Mouse (Mus musculus) brain, embryonic 14.5 days (tissue): ENCODE measurements around the gene Sox5.

Experiments used
- CTCF ChIP-seq: fragments of 200-500 bp; IDR thresholded peaks from 2 replicates; pipeline ENCODE4 v1.5.1; 2012; ENCODE audit warnings: inconsistent platforms, mild to moderate bottlenecking, moderate library complexity, borderline replicate concordance; ENCODE audit not compliant: insufficient read depth, insufficient read length; ENCODE audit errors: extremely low read depth
- POLR2A ChIP-seq: fragments of 200-500 bp; IDR thresholded peaks from 2 replicates; pipeline ENCODE4 v1.6.1; 2012; ENCODE audit warnings: mild to moderate bottlenecking, inconsistent platforms, borderline replicate concordance; ENCODE audit not compliant: poor library complexity, insufficient read depth, insufficient read length, severe bottlenecking; ENCODE audit errors: extremely low read depth

DNA sequence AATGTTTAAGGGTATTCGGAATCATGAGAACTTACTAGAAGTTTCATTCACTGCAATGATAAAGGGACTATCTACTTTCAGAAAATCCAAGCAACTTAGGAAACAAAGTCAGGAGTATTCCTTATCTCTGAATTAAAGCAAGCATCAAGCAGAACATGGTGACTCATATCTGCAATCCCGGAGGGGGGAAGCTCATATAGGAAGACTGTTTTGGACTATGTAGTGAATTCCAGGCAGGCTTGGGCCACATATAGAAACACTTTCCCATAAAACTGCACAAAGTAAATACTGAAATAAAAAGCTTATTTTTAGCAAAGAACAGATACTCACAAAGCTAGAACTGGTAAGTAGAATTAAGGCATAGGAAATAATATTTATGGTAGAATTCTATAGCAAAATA lies 993.3 kb downstream of the Sox5 start:
- TF ChIP-seq POLR2A (no peak), CTCF (no peak)
